Mouse (Mus musculus) adrenal gland, postnatal 14 days (tissue): ENCODE results near the gene Pdlim3. TPM values are rescaled to one million over a fixed set of nuclear protein-coding genes. Genes with fewer than 3 reads are reported as not detected.

Source experiments
- DNase-seq: peaks from one replicate; pipeline ENCODE4 v3.0.0; 2021; ENCODE audit warnings: mixed read lengths
- total RNA-seq: library from RNA; stranded (reverse); gene quantifications from 2 replicates; pipeline ENCODE4 v1.2.3, GENCODE M21; 2021

Gene Pdlim3
- total RNA-seq, 1 experiment from 2014 or later: 2.7 TPM

DNA sequence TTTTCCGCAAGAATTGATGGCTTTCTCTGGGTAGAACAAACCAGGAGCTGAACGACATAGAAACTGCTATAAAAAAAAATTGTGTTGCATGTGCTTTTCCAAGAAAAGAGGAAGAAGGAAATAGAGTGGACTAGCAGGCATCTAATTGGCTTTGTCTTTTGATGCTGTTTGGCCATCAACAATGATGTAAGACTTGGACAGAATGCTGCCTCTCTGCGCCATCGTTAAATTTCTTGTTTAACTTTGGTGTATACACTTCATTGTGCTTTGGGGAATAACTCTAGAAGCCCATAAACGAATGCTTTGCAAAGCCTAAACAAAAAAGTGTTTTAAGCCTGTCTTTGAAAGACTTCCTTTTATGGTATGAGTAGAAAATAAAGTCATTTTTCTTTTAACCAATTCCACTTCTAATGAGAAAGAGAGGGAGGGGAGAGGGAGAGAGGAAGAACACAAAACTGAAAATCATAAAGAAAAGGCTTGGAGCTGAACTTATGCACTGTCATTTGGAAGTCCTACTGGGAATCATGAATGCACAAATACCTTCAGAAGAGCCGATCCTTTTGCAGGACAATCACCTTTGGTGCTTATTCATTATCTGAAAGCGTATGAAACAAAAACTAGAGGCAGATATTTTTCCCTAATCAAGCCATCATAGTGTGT, 20.5 kb downstream of the Pdlim3 start:
- no peak for DNase-seq

DNA sequence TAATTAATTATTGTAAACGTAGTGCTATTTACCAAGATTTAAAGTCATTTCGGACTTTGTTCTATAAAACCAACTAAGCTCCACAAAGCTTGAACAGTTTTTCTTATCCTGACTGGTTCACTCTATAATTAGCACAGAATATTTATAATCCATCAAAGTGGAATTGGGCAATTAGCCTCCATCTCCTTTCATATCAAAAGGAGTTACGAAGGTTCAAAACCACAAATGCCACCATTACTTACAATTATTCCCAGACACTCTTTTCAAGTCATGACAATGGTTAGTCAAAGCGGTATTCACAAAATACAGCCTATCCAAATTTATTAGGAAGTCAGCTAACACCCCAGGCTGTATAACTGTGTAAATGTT, 21.0 kb downstream of the Pdlim3 start:
- no peak for DNase-seq

DNA sequence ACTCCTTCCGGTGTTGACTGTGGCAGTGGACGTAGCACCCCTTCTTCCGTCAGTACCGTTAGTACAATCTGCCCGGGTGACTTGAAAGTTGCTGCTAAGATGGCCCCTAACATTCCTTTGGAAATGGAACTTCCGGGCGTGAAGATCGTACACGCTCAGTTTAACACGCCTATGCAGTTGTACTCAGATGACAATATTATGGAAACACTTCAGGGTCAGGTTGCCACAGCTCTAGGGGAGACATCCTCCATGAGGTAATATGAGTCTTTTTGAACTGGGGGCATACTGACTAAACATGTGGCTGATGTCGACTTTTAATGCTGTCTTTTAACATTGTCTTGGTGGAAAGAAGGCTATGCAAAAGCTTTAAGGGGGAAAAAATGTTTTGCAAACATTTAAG, 28.4 kb downstream of the Pdlim3 start:
- no peak for DNase-seq

GRCm38 (mm10) chr8:45916496-45916895, 31.2 kb downstream of the Pdlim3 start:
- DNase-seq: no peak

GRCm38 (mm10) chr8:45917040-45917679, 31.9 kb downstream of the Pdlim3 start:
- DNase-seq: no peak

DNA sequence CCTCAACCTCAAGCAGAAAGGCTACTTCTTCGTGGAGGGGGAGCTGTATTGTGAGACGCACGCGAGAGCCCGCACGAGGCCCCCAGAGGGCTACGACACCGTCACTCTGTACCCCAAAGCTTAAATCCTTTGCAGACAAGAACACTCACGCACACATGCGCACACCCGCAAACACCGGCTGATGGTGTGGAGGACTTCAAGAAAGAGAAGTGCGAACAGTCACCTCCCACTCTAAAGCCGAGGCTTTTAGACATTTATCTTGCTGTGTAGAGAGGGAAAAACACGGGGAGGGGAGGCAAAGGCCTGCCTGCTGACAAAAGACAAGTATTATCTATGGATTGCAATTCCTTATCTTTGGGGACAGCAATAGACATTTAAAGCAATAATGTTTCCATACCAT, 33.6 kb downstream of the Pdlim3 start:
- DNase-seq: no peak

- no peak for DNase-seq
Observed at GRCm38 (mm10) chr8:45920392-45920791, 35.1 kb downstream of the Pdlim3 start.

GRCm38 (mm10) chr8:45922116-45922515, 36.9 kb downstream of the Pdlim3 start:
- no peak for DNase-seq

- DNase-seq: peak; percentile 98
Observed at GRCm38 (mm10) chr8:45934582-45935014, 49.3 kb downstream of the Pdlim3 start, which contains the start of gene Ccdc110. Gene Ccdc110 (plus strand): TSS chr8:45934619.

DNA sequence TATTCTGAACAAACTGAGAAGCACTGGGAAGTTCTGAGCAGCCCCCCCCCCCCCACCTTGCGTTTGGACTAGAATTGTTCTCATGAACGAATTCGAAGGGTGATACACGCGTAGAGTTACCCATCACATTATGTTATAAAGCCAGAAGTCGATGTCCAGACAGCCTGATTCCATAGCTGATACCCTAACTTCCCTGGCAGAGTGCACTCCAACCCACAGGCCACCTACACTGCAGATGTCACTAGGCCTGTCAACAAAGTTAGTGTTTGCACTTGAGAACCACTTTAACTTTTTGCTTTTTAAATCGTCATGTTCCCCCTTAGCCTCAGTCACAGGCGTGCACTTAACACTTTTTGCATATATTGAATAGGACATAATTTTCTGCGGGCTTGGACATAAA, 51.7 kb downstream of the Pdlim3 start:
- no peak for DNase-seq

DNA sequence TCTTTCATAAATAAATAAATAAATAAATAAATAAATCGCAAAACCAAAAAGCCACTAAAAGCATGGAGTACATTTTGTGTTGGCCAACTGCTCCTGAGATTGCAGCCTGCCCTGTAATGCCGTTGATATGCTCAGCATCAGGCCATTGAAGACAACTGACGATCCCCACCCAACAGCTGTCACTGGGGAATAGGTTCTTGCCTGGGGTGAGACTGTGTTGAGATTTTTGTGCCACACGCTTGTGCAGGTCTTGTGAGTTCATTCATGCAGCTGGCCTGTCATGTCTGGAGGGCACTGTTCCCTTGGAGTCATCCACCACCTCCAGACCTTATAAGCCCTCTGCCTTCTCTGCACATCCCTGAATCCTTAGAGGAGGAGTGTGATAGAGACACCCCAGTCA, 61.0 kb downstream of the Pdlim3 start:
- no peak for DNase-seq

DNA sequence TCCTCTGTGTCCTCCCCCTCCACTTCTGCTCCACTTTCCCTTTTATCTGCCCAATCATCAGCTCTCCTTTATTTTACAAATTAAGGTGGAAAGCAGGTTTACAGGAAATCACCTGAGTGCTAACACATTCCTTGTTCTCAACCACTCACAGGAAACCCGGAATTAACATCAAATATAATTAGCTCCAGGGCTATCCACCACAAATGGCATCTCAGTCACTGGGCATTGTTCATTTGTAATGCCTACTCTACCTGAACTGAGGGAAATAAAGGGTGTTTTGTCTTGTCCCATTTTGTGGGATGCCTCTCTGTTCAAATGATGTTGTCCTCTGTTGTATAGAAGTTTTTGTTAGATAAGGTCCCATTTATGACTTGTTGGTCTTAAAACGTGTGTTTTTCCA, 65.4 kb downstream of the Pdlim3 start:
- DNase-seq: no peak

Other genes starting within 250 kb of the Pdlim3 start
- gene Ccdc110, start 49.2 kb downstream of the Pdlim3 start, total RNA-seq: not detected in 2 replicates
- 1.1 and 1.2 TPM in 2 replicates for gene 1700029J07Rik, start 89.8 kb downstream of the Pdlim3 start, total RNA-seq
- 49.5 and 52.1 TPM in 2 replicates for gene Ufsp2, start 90.1 kb downstream of the Pdlim3 start, total RNA-seq
- 0.26 TPM in 2 replicates for gene Lrp2bp, start 113.8 kb downstream of the Pdlim3 start, total RNA-seq
- 3.5 and 4.8 TPM in 2 replicates for gene Ankrd37, start 120.2 kb downstream of the Pdlim3 start, total RNA-seq